Mouse (Mus musculus) Patski (cell line): ENCODE data around the gene Amotl1. TPM values are rescaled to one million over a fixed set of nuclear protein-coding genes. Genes with fewer than 3 reads are reported as not detected.

Source experiments
- ATAC-seq: fragments of 100-300 bp; one replicate; pipeline ENCODE4 v1.8.0; 2021
- CTCF ChIA-PET: fragments of 350-600 bp; sonication (Branson Sonifier 250); formaldehyde crosslinking; loops from one replicate; lab custom pipeline; 2022; ENCODE audit warnings: inconsistent platforms; lab: Charles Lee
- POLR2A ChIA-PET: fragments of 350-600 bp; sonication (Branson Sonifier 250); formaldehyde crosslinking; loops from one replicate; lab custom pipeline; 2022; ENCODE audit warnings: antibody characterized with exemption, inconsistent platforms; lab: Charles Lee
- DNase-seq: peaks from one replicate; pipeline ENCODE4 v3.0.0-alpha.2; 2011; ENCODE audit warnings: low read depth, low spot score
- H3K27me3 ChIP-seq: fragments of 371-371 bp; one replicate; pipeline ENCODE4 v1.5.1; 2021
- CTCF ChIP-seq: fragments of 100-300 bp; IDR thresholded peaks from one replicate; pipeline ENCODE4 v1.5.1; 2021
- in situ Hi-C: fragments of 300-500 bp; cut with MboI; formaldehyde crosslinking; loops from 3 replicates; pipeline ENCODE4 v1.11.1; 2018; ENCODE audit warnings: low pct_unique_long_range_greater_than_20kb, mixed read lengths
- polyA plus RNA-seq: library from polyadenylated mRNA; unstranded; gene quantifications from one replicate; pipeline ENCODE4 v1.2.3, GENCODE M21; 2021

Gene Amotl1
- polyA plus RNA-seq, 1 experiment from 2014 or later: 44.1 TPM

GRCm38 (mm10) chr9:14523408-14524043 lies 121.3 kb downstream of the Amotl1 start:
- CTCF ChIA-PET: interaction anchor here (0.8 to 3.9 kb wide), 11 partner anchors 10 to 207 kb away, joined by 3 to 26 read pairs (median 4); no protein-coding TSS in a partner anchor
- in situ Hi-C loops: loop anchor here (5.0 to 25.0 kb wide), 3 partner anchors 89 to 661 kb away; no protein-coding TSS in a partner anchor

GRCm38 (mm10) chr9:14521695-14522094 lies 123.2 kb downstream of the Amotl1 start:
- in situ Hi-C loops: loop anchor here (5.0 to 25.0 kb wide), 3 partner anchors 91 to 659 kb away; no protein-coding TSS in a partner anchor

More at GRCm38 (mm10) chr9:14523408-14524043, 121.3 kb downstream of the Amotl1 start:
- ATAC-seq (peak; percentile 70), DNase-seq (no peak)
- POLR2A ChIA-PET: no interaction called here
- peak; percentile 93 for TF ChIP-seq CTCF
- no peaks in the 10 kb centered on the region for H3K27me3 ChIP-seq

DNA sequence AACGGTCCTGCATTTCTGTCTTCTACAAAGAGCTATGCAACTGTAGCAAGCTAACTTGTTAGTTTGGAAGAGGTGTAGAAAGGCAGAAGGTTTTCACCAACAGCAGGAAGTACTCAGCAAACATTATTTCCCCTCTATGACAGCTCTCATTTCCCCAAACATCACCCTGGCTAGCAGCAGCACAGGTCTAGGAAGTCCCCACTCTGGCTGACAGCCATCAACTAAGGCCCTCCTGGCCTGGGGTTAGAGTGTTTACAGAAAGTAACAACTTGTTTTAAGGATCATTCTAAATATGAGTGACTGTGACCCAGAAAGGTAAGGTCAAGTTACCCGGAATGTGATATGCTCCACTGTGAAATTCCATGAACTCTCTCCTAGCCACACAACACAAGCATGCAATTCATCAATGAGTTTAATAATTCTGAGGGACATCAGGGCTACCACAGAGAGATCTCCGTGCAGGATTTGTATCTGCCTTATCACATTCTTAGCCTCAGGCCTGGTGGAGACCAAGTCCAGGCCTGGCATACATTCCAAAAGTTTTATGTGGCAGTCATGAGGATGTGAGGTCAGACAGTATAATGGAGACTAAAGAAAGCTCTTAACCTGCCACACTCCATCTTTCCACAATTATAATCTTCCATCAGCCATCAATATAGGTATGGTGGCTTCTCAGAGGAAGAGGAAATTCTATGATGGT lies 123.7 kb downstream of the Amotl1 start:
- TF ChIP-seq CTCF: no peak
- DNase-seq: peak; percentile 31
- peak; percentile 72 for ATAC-seq
- ChIA-PET POLR2A (interaction anchor here (1.4 kb wide), 1 partner anchor 9 kb away, joined by 3 read pairs; no protein-coding TSS in a partner anchor), CTCF (interaction anchor here (1.1 to 3.5 kb wide), 4 partner anchors 21 to 180 kb away, joined by 3 to 17 read pairs (median 5); partner anchors contain the start of genes Cwc15 and Kdm4d)
- in situ Hi-C loops: loop anchor here (5.0 to 25.0 kb wide), 3 partner anchors 91 to 659 kb away; no protein-coding TSS in a partner anchor
- H3K27me3 ChIP-seq: no peaks in the 10 kb centered on the region

More at GRCm38 (mm10) chr9:14521695-14522094, 123.2 kb downstream of the Amotl1 start:
- peak; percentile 47 for DNase-seq
- no peaks in the 10 kb centered on the region for H3K27me3 ChIP-seq
- no peak for TF ChIP-seq CTCF
- ChIA-PET POLR2A (no interaction called here), CTCF (interaction anchor here (1.1 to 3.5 kb wide), 3 partner anchors 22 to 177 kb away, joined by 3 to 17 read pairs (median 6); partner anchors contain the start of genes Cwc15 and Kdm4d)
- ATAC-seq: peak; percentile 66

DNA sequence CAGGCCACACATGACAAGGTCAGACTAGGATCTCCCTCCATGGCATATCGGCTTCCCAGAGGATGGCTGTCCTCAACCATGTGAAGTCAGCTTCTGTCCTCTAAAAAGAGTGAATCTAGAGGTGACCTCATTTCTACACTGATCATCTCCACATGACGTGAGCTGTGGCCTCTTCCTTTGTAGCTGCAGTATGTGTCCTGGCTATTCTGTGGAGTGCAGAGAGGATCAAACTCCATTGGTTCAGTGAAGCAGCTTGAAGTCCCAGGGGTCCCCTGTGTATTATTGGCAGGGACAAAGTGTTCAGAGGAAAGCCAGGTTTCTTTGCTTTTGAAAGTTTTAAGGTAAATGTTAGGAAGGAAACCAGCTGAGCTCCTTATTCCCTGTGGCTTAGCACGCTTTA lies 126.8 kb downstream of the Amotl1 start:
- ChIA-PET POLR2A (interaction anchor here (0.7 kb wide), 1 partner anchor 64 kb away, joined by 4 read pairs; no protein-coding TSS in a partner anchor), CTCF (interaction anchor here (1.4 kb wide), 1 partner anchor 181 kb away, joined by 8 read pairs; no protein-coding TSS in a partner anchor)
- in situ Hi-C loops: loop anchor here (25.0 kb wide), 2 partner anchors 494 to 656 kb away; no protein-coding TSS in a partner anchor
- H3K27me3 ChIP-seq: no peaks in the 10 kb centered on the region
- TF ChIP-seq CTCF: no peak
- ATAC-seq: no peak
- no peak for DNase-seq

- CTCF ChIA-PET: interaction anchor here (1.0 to 1.4 kb wide), 2 partner anchors 8 to 182 kb away, joined by 4 to 8 read pairs; no protein-coding TSS in a partner anchor
- ATAC-seq: no peak
Observed at GRCm38 (mm10) chr9:14517296-14517695, 127.6 kb downstream of the Amotl1 start.

DNA sequence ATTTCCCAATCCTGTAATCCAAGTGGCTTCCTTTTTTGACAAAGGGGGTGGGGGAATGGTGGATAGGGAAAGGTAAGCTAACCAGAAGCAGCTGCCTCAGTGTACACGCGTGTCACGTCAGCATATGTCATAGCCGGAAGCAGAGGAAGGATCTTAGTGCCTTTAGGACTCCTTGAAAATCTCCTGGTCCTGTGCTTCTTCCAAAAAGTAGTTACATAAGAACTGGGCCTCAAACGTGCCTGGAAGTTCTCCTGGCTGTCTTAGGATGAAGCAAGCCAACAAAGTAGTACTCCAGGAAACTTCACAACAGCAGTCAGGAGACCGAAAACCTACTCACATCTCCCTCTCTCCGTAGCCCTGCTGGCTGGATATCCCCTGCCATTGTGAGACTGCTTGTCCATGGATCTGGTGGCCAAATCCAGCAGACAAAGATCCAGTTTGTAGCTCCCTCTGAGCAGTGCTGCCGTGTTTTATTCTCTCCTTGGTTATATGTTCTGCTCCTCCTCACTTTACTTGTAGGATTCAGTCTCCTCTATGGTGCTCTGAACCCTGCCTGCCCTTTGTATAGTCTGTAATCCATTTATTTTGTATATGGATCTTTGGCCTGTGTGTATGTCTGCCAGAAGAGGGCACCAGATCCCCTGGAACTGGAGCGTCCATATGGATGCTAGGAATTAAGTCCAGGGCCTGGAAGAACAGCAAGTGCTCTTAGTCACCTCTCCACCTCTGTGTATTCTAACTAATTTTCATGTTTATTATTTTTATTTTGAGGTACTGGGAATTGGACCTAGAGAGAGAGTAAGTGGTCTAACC lies 132.0 kb downstream of the Amotl1 start:
- H3K27me3 ChIP-seq: no peaks in the 10 kb centered on the region
- ATAC-seq (peak; percentile 79), DNase-seq (no peak)
- TF ChIP-seq CTCF: peak; percentile 89
- in situ Hi-C loops: loop anchor here (5.0 to 25.0 kb wide), 4 partner anchors 184 to 651 kb away; no protein-coding TSS in a partner anchor
- POLR2A ChIA-PET: interaction anchor here (0.8 to 1.0 kb wide), 2 partner anchors 8 to 13 kb away, joined by 3 read pairs; partner anchors contain the start of genes Cwc15 and Kdm4d
- CTCF ChIA-PET: interaction anchor here (1.0 to 3.4 kb wide), 6 partner anchors 11 to 186 kb away, joined by 3 to 16 read pairs (median 4); partner anchors contain the start of genes Cwc15 and Kdm4d

More at GRCm38 (mm10) chr9:14517296-14517695, 127.6 kb downstream of the Amotl1 start:
- in situ Hi-C loops: loop anchor here (25.0 kb wide), 2 partner anchors 495 to 655 kb away; no protein-coding TSS in a partner anchor
- POLR2A ChIA-PET: no interaction called here
- TF ChIP-seq CTCF: no peak
- H3K27me3 ChIP-seq: no peaks in the 10 kb centered on the region
- DNase-seq: no peak

GRCm38 (mm10) chr9:14500916-14501424 lies 143.9 kb downstream of the Amotl1 start:
- TF ChIP-seq CTCF: no peak
- in situ Hi-C loops: loop anchor here (25.0 kb wide), 2 partner anchors 511 to 639 kb away; no protein-coding TSS in a partner anchor
- no peaks in the 10 kb centered on the region for H3K27me3 ChIP-seq
- ATAC-seq: no peak
- CTCF ChIA-PET: interaction anchor here (0.8 to 1.8 kb wide), 3 partner anchors 13 to 176 kb away, joined by 3 to 6 read pairs (median 4); no protein-coding TSS in a partner anchor
- no peak for DNase-seq
- POLR2A ChIA-PET: interaction anchor here (0.5 to 0.7 kb wide), 4 partner anchors 14 to 770 kb away, joined by 3 to 7 read pairs (median 4); partner anchors contain the start of gene Endod1

DNA sequence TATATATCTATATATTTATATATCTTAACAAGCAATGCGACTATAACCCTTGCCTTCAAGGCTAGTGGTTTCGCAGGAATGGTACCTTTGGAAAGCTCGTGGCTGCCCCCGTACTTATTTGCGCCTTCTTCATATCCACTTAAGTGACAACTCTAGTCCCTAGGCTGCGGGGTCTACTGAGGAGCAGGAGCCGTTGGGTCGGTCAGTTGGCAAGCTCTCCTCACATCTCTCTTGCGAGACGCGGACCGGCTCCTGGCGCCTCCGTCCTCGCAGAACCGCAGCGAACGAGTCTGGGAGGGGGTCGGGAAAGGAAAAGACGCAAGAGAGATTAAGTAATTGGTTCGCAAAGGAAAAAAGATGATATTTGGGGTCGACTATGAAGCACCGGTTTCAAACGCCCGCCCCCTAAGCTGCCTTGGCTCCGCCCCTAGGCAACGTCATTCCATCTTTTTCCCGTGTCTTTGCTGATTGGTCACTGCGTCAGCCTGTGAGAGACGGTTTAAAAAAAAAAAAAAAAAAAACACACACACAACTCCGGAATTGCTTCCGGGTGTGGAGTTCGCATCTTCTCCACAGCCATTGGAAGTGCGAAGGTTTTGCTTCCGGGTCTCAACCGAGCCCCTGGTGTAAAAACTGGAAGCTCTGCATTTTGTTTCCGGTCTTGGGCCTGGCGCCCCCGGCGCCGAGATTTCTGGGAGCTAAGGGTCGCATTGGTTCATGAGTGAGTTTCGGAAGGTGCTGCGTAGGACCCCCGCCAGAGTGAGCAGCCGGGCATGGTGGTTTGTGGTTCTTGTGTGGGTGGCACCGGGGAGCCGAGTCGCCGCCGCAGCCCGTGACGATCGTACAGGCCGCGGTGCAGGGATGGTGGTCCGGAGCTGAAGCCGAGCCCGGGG lies 144.6 kb downstream of the Amotl1 start, which contains the start of the genes Kdm4d and Cwc15:
Gene Kdm4d, minus strand, starts transcription at position 460 of the 893 bp plus-strand sequence.
Gene Cwc15, plus strand, starts transcription at position 595 of the 893 bp plus-strand sequence.
- no peaks in the 10 kb centered on the region for H3K27me3 ChIP-seq
- no peak for TF ChIP-seq CTCF
- ChIA-PET POLR2A (interaction anchor here (0.5 to 0.7 kb wide), 6 partner anchors 13 to 771 kb away, joined by 3 to 7 read pairs (median 3); partner anchors contain the start of gene Endod1), CTCF (interaction anchor here (0.7 to 1.8 kb wide), 6 partner anchors 13 to 176 kb away, joined by 3 to 6 read pairs (median 3); no protein-coding TSS in a partner anchor)
- DNase-seq (peak; percentile 87), ATAC-seq (peak; percentile 87)
- in situ Hi-C loops: loop anchor here (25.0 kb wide), 2 partner anchors 512 to 638 kb away; no protein-coding TSS in a partner anchor
